9 mouse cellular contexts compared by ENCODE assay signal in genomic region chr8:105637601-105638041, GRCm38 (mm10). TPM values are rescaled to one million over a fixed set of nuclear protein-coding genes. Genes with fewer than 3 reads are reported as not detected.
A peak's percentile ranks its signal among the peaks of the same experiment; 100 is the strongest.
DNase-seq lines count a peak whose midpoint lies in the region; ATAC-seq and TF ChIP-seq lines count a peak whose summit lies in the region.
"Had no signal": no experiment of that assay in that cellular context is flagged by ENCODE, and none has a peak within 500 bp of the region (broad histone marks: within the 10 kb centered on the region; RNA-seq: fewer than 3 reads in every experiment).

No protein-coding gene starts in this region.

- H3K9ac ChIP-seq in forebrain, embryonic 15.5 days (replicated peaks) = peak overlapping the region; percentile 98
- H3K9ac ChIP-seq in liver, postnatal 0 days (replicated peaks) = peak overlapping the region; percentile 100

- under 1% methylated on average over 11 of the region's 11 CpGs for WGBS in lung, adult 2 months
- WGBS in forebrain, embryonic 15.5 days = 0% methylated on average over 11 of the region's 11 CpGs
- 1% methylated on average over 11 of the region's 11 CpGs for WGBS in liver, postnatal 0 days (ENCODE audit: insufficient replicate concordance)

- ATAC-seq in activated CD4-positive, CD25-positive, alpha-beta regulatory T cell, adult 4 months = peak; percentile 6
- no peak for ATAC-seq in forebrain, embryonic 15.5 days (replicated peaks)
- ATAC-seq in liver, postnatal 0 days = no peak

- no peaks in the 10 kb centered on the region for H3K9me3 ChIP-seq in forebrain, embryonic 15.5 days
- no peaks in the 10 kb centered on the region for H3K9me3 ChIP-seq in liver, postnatal 0 days (ENCODE audit: low read length)

- DNase-seq in lung, adult 2 months = peak; percentile 33
- no peak for DNase-seq in lung, postnatal 10 days
- DNase-seq in liver, postnatal 0 days = peak; percentile 17
- DNase-seq in thymus, postnatal 25 days = peak; percentile 59
- DNase-seq in left cerebral cortex, adult 18-20 months (ENCODE audit: low spot score in 2 of 2) = no peak
- DNase-seq in kidney, adult 11 months = no peak

- H3K4me1 ChIP-seq in lung, adult 2 months (ENCODE audit: control insufficient read depth, insufficient read depth, low read length) = peaks cover 19% of the 10 kb centered on the region
- peaks cover 43% of the 10 kb centered on the region for H3K4me1 ChIP-seq in forebrain, embryonic 15.5 days
- peaks cover 13% of the 10 kb centered on the region for H3K4me1 ChIP-seq in liver, postnatal 0 days (ENCODE audit: insufficient read depth)

- peak overlapping the region; percentile 76 for H3K4me2 ChIP-seq in forebrain, embryonic 15.5 days (replicated peaks)
- peak overlapping the region; percentile 84 for H3K4me2 ChIP-seq in liver, postnatal 0 days (ENCODE audit: low read depth, low read length)

- no peak for TF ChIP-seq EP300 in liver, postnatal 0 days (IDR thresholded peaks at IDR 0.05; ENCODE audit: low read depth)

- no peak for TF ChIP-seq POLR2A in lung, adult 2 months (IDR thresholded peaks at IDR 0.05; ENCODE audit: borderline replicate concordance, extremely low read depth, low read depth, low read length)

- H3K36me3 ChIP-seq in forebrain, embryonic 15.5 days = no peaks in the 10 kb centered on the region
- no peaks in the 10 kb centered on the region for H3K36me3 ChIP-seq in liver, postnatal 0 days (replicated peaks; ENCODE audit: insufficient read depth, low read length)

- H3K4me3 ChIP-seq in lung, adult 2 months (replicated peaks; ENCODE audit: extremely low read depth, low read depth, low read length) = peak overlapping the region; percentile 97
- H3K4me3 ChIP-seq in forebrain, embryonic 15.5 days = peak overlapping the region; percentile 93
- H3K4me3 ChIP-seq in liver, postnatal 0 days (ENCODE audit: low read depth, low read length) = peak overlapping the region; percentile 97

- peak overlapping the region; percentile 100 for H3K27ac ChIP-seq in forebrain, embryonic 15.5 days (replicated peaks)
- peak overlapping the region; percentile 100 for H3K27ac ChIP-seq in liver, postnatal 0 days (ENCODE audit: low read depth)

- H3K27me3 ChIP-seq in forebrain, embryonic 15.5 days = no peaks in the 10 kb centered on the region
- no peaks in the 10 kb centered on the region for H3K27me3 ChIP-seq in liver, postnatal 0 days (ENCODE audit: insufficient read depth, low read length)

- TF ChIP-seq CTCF in lung, adult 2 months (IDR thresholded peaks at IDR 0.05; ENCODE audit: insufficient read depth, low read length) = no peak
- no peak for TF ChIP-seq CTCF in liver, postnatal 0 days (IDR thresholded peaks at IDR 0.05; ENCODE audit: low read depth)

RNA-seq across cellular contexts. Expression of gene Agrp, which starts 0.4 kb away (rescaled TPM):
- polyA plus RNA-seq in lung, adult 2 months (2012; rRNA removed) = 1.7 TPM in 2 replicates
- under 1 TPM in 1 of 2 experiments, not detected in 1; 0.87 TPM for polyA plus RNA-seq in activated CD4-positive, CD25-positive, alpha-beta regulatory T cell, adult 4 months (2017; shearing (Covaris generic))
- 0.47 and 0.69 TPM in 2 replicates for polyA plus RNA-seq in forebrain, embryonic 15.5 days (2015; fragmentation: Nextera tagmentation; extraction: Ambion mirVana)
- polyA plus RNA-seq in liver, postnatal 0 days (2015; fragmentation: Nextera tagmentation; extraction: Ambion mirVana) = 0.17 TPM in 1 of 2 replicates, not detected in the other
- not detected for total RNA-seq in left cerebral cortex, adult 18-20 months (2021)
- total RNA-seq: left cerebral cortex, postnatal 36 days had no signal

RNA-seq across cellular contexts. Expression of gene Ctcf, which starts 1.3 kb away (rescaled TPM):
- 17.2 and 17.9 TPM in 2 replicates for polyA plus RNA-seq in lung, adult 2 months (2012; rRNA removed)
- 10 to 100 TPM; 51.3 to 61.4 TPM for polyA plus RNA-seq in activated CD4-positive, CD25-positive, alpha-beta regulatory T cell, adult 4 months (2017; shearing (Covaris generic))
- 150 and 152 TPM in 2 replicates for polyA plus RNA-seq in forebrain, embryonic 15.5 days (2015; fragmentation: Nextera tagmentation; extraction: Ambion mirVana)
- polyA plus RNA-seq in liver, postnatal 0 days (2015; fragmentation: Nextera tagmentation; extraction: Ambion mirVana) = 41.1 and 42.2 TPM in 2 replicates
- 10 to 100 TPM; 68.0 to 68.4 TPM for total RNA-seq in left cerebral cortex, adult 18-20 months (2021)

RNA-seq across cellular contexts. Expression of gene Ripor1, which starts 32.6 kb away (rescaled TPM):
- polyA plus RNA-seq in lung, adult 2 months (2012; rRNA removed) = 71.7 and 74.9 TPM in 2 replicates
- polyA plus RNA-seq in activated CD4-positive, CD25-positive, alpha-beta regulatory T cell, adult 4 months (2017; shearing (Covaris generic)) = 1 to 10 TPM; 6.7 to 7.9 TPM
- 26.5 and 29.0 TPM in 2 replicates for polyA plus RNA-seq in forebrain, embryonic 15.5 days (2015; fragmentation: Nextera tagmentation; extraction: Ambion mirVana)
- polyA plus RNA-seq in liver, postnatal 0 days (2015; fragmentation: Nextera tagmentation; extraction: Ambion mirVana) = 6.2 and 6.8 TPM in 2 replicates
- 10 to 100 TPM; 70.6 to 84.6 TPM for total RNA-seq in left cerebral cortex, adult 18-20 months (2021)

RNA-seq across cellular contexts. Expression of gene Carmil2, which starts 48.5 kb away (rescaled TPM):
- 3.8 and 4.9 TPM in 2 replicates for polyA plus RNA-seq in lung, adult 2 months (2012; rRNA removed)
- polyA plus RNA-seq in activated CD4-positive, CD25-positive, alpha-beta regulatory T cell, adult 4 months (2017; shearing (Covaris generic)) = 1 to 10 TPM; 6.0 to 7.9 TPM
- 12.1 and 12.3 TPM in 2 replicates for polyA plus RNA-seq in forebrain, embryonic 15.5 days (2015; fragmentation: Nextera tagmentation; extraction: Ambion mirVana)
- 0.73 and 0.88 TPM in 2 replicates for polyA plus RNA-seq in liver, postnatal 0 days (2015; fragmentation: Nextera tagmentation; extraction: Ambion mirVana)
- total RNA-seq in left cerebral cortex, adult 18-20 months (2021) = 10 to 100 TPM; 60.0 to 64.6 TPM

Comparison
In these comparisons a context has a peak if more than half of its experiments do, and no peak if none do; other contexts are left out.
1. DNase-seq: peak in lung, adult 2 months (single experiment), liver, postnatal 0 days (single experiment) and thymus, postnatal 25 days (single experiment); none in lung, postnatal 10 days (single experiment), left cerebral cortex, adult 18-20 months (0 of 2) and kidney, adult 11 months (single experiment).
2. Peak in every context shown above with its lines, with median percentiles within 50 percentile points of each other: H3K4me3 ChIP-seq.